Mouse (Mus musculus) lung, postnatal 0 days (tissue): Measurements from ENCODE around the gene Ankrd28. TPM values are rescaled to one million over a fixed set of nuclear protein-coding genes. Genes with fewer than 3 reads are reported as not detected.

Source experiments
- ATAC-seq: fragments of 200-750 bp; cut with Nextera tagmentation; 2 replicates; pipeline ENCODE4 v1.8.0; 2017; ENCODE audit warnings: moderate library complexity
- DNase-seq: peaks from one replicate; pipeline ENCODE4 v3.0.0-alpha.2; 2016; ENCODE audit warnings: low spot score
- H3K27ac ChIP-seq: fragments of 300-500 bp; sonication (generic); 2 replicates; pipeline ENCODE4 v1.5.1; 2014; ENCODE audit warnings: antibody characterized with exemption, mild to moderate bottlenecking, low read length, mixed read lengths
- H3K27me3 ChIP-seq: fragments of 300-500 bp; sonication (generic); replicated peaks from 2 replicates; pipeline ENCODE4 v1.6.1; 2014; ENCODE audit warnings: low read length, mixed read lengths; ENCODE audit not compliant: insufficient read depth
- H3K36me3 ChIP-seq: fragments of 300-500 bp; sonication (generic); 2 replicates; pipeline ENCODE4 v1.6.1; 2014; ENCODE audit warnings: low read length, mixed read lengths; ENCODE audit not compliant: insufficient read depth
- H3K4me1 ChIP-seq: fragments of 300-500 bp; sonication (generic); 2 replicates; pipeline ENCODE4 v1.6.1; 2014; ENCODE audit warnings: antibody characterized with exemption, low read depth, low read length, mixed read lengths; ENCODE audit not compliant: insufficient read depth
- H3K4me2 ChIP-seq: fragments of 300-500 bp; sonication (generic); replicated peaks from 2 replicates; pipeline ENCODE4 v1.6.1; 2014; ENCODE audit warnings: low read depth, mild to moderate bottlenecking, low read length, moderate library complexity, mixed read lengths
- H3K4me3 ChIP-seq: fragments of 300-500 bp; sonication (generic); 2 replicates; pipeline ENCODE4 v1.5.1; 2014; ENCODE audit warnings: low read depth, low read length
- H3K9ac ChIP-seq: fragments of 300-500 bp; sonication (generic); replicated peaks from 2 replicates; pipeline ENCODE4 v1.6.1; 2014; ENCODE audit warnings: low read depth, mild to moderate bottlenecking
- H3K9me3 ChIP-seq: fragments of 300-500 bp; sonication (generic); 2 replicates; pipeline ENCODE4 v1.6.1; 2016; ENCODE audit warnings: low read length, mixed read lengths
- CTCF ChIP-seq: IDR thresholded peaks from 2 replicates; pipeline ENCODE4 v1.5.1; 2016; ENCODE audit warnings: antibody characterized with exemption, mild to moderate bottlenecking
- EP300 ChIP-seq: IDR thresholded peaks from 2 replicates; pipeline ENCODE4 v1.6.1; 2016; ENCODE audit warnings: antibody characterized with exemption, mild to moderate bottlenecking, control low read depth
- WGBS: fragments of 180-500 bp; shearing (Covaris S2); extraction: QIAGEN DNeasy Blood & Tissue Kit; methylation state at CpG from one replicate; pipeline ENCODE4 v1.1.7; 2014; 5-methylcytosine and 5-hydroxymethylcytosine counted together
- polyA plus RNA-seq: library from polyadenylated mRNA; unstranded; fragments of >200 nt; fragmentation: Nextera tagmentation; extraction: Ambion mirVana; gene quantifications from 2 replicates; pipeline ENCODE4 v1.2.1, GENCODE M21; 2015

The Ankrd28 gene
- polyA plus RNA-seq, 1 experiment from 2014 or later, result 3.8 TPM

- Histone ChIP-seq H3K9ac (no peak overlapping the region), H3K9me3 (no peaks in the 10 kb centered on the region), H3K36me3 (no peaks in the 10 kb centered on the region), H3K4me1 (peaks cover 16% of the 10 kb centered on the region), H3K27me3 (no peaks in the 10 kb centered on the region), H3K4me3 (no peak overlapping the region), H3K4me2 (no peak overlapping the region), H3K27ac (no peak overlapping the region)
- no peak for TF ChIP-seq CTCF
- TF ChIP-seq EP300, result no peak
- DNase-seq, result no peak
- no peak for ATAC-seq
- 89% methylated on average over 8 of the region's 8 CpGs for WGBS
These were observed 172.2 kb downstream of the Ankrd28 start for GRCm38 (mm10) chr14:31658126-31658680.

- 19% methylated on average over 5 of the region's 5 CpGs for WGBS
- TF ChIP-seq EP300 (no peak), CTCF (peak; percentile 94)
- no peaks in the 10 kb centered on the region for H3K27me3 ChIP-seq
- no peak overlapping the region for H3K27ac ChIP-seq
- ATAC-seq (peak; percentile 36; the same call in 1 of the 2 replicates), DNase-seq (peak; percentile 73)
- H3K9me3 ChIP-seq, result no peaks in the 10 kb centered on the region
- H3K4me3 ChIP-seq, result no peak overlapping the region
- H3K36me3 ChIP-seq, result no peaks in the 10 kb centered on the region
- H3K4me1 ChIP-seq, result peaks cover 9% of the 10 kb centered on the region; the same call in 1 of the 2 replicates
- H3K9ac ChIP-seq, result no peak overlapping the region
- peak overlapping the region; percentile 29; the same call in 1 of the 2 replicates for H3K4me2 ChIP-seq
These were observed 173.4 kb downstream of the Ankrd28 start for GRCm38 (mm10) chr14:31656857-31657645.

GRCm38 (mm10) chr14:31656386-31656785 lies 174.1 kb downstream of the Ankrd28 start:
- no peaks in the 10 kb centered on the region for H3K36me3 ChIP-seq
- no peaks in the 10 kb centered on the region for H3K9me3 ChIP-seq
- no peaks in the 10 kb centered on the region for H3K27me3 ChIP-seq
- H3K9ac ChIP-seq, result no peak overlapping the region
- ATAC-seq (no peak), DNase-seq (no peak)
- no peak overlapping the region for H3K27ac ChIP-seq
- 69% methylated on average over 7 of the region's 7 CpGs for WGBS
- H3K4me1 ChIP-seq, result peaks cover 9% of the 10 kb centered on the region; the same call in 1 of the 2 replicates
- H3K4me2 ChIP-seq, result no peak overlapping the region
- TF ChIP-seq CTCF, result no peak
- no peak for TF ChIP-seq EP300
- H3K4me3 ChIP-seq, result no peak overlapping the region

- H3K27me3 ChIP-seq, result no peaks in the 10 kb centered on the region
- H3K27ac ChIP-seq, result no peak overlapping the region
- H3K9ac ChIP-seq, result no peak overlapping the region
- no peak overlapping the region for H3K4me2 ChIP-seq
- no peak overlapping the region for H3K4me3 ChIP-seq
- no peak for DNase-seq
- 81% methylated on average over 14 of the region's 14 CpGs for WGBS
- no peaks in the 10 kb centered on the region for H3K36me3 ChIP-seq
- ATAC-seq, result no peak
- H3K4me1 ChIP-seq, result peaks cover 6% of the 10 kb centered on the region; the same call in 1 of the 2 replicates
- TF ChIP-seq CTCF (no peak), EP300 (no peak)
- H3K9me3 ChIP-seq, result no peaks in the 10 kb centered on the region
These were observed 175.0 kb downstream of the Ankrd28 start for GRCm38 (mm10) chr14:31655406-31655805.

GRCm38 (mm10) chr14:31654816-31655215 lies 175.6 kb downstream of the Ankrd28 start:
- Histone ChIP-seq H3K27me3 (no peaks in the 10 kb centered on the region), H3K9ac (no peak overlapping the region), H3K27ac (no peak overlapping the region), H3K36me3 (no peaks in the 10 kb centered on the region), H3K9me3 (no peaks in the 10 kb centered on the region), H3K4me3 (no peak overlapping the region), H3K4me2 (no peak overlapping the region), H3K4me1 (peaks cover 6% of the 10 kb centered on the region; the same call in 1 of the 2 replicates)
- DNase-seq (no peak), ATAC-seq (no peak)
- 84% methylated on average over 5 of the region's 5 CpGs for WGBS
- TF ChIP-seq CTCF (no peak), EP300 (no peak)

GRCm38 (mm10) chr14:31653101-31653875 lies 177.2 kb downstream of the Ankrd28 start:
- Histone ChIP-seq H3K4me3 (no peak overlapping the region), H3K36me3 (no peaks in the 10 kb centered on the region), H3K4me1 (no peaks in the 10 kb centered on the region), H3K9ac (no peak overlapping the region), H3K9me3 (no peaks in the 10 kb centered on the region), H3K27ac (no peak overlapping the region), H3K27me3 (no peaks in the 10 kb centered on the region), H3K4me2 (no peak overlapping the region)
- no peak for DNase-seq
- WGBS, result 65% methylated on average over 14 of the region's 14 CpGs
- TF ChIP-seq CTCF, result no peak
- TF ChIP-seq EP300, result no peak
- no peak for ATAC-seq
